Mouse (Mus musculus): ENCODE data around the gene Plcb1. TPM values are rescaled to one million over a fixed set of nuclear protein-coding genes. Genes with fewer than 3 reads are reported as not detected.
A peak's percentile ranks its signal among the peaks of the same experiment; 100 is the strongest.

The Plcb1 gene
- polyA plus RNA-seq, 1 experiment from 2014 or later: 7.9 TPM

- no peak overlapping the region for H3K27ac ChIP-seq (ENCODE audit: low read depth)
- no peak for DNase-seq
- H3K9me3 ChIP-seq (ENCODE audit: low read length): no peaks in the 10 kb centered on the region
- ATAC-seq: no peak
- H3K36me3 ChIP-seq (replicated peaks; ENCODE audit: insufficient read depth, low read length): no peaks in the 10 kb centered on the region
- no peak overlapping the region for H3K4me3 ChIP-seq (ENCODE audit: low read depth, low read length)
- no peaks in the 10 kb centered on the region for H3K27me3 ChIP-seq (ENCODE audit: insufficient read depth, low read length)
- H3K4me2 ChIP-seq (ENCODE audit: low read depth, low read length): no peak overlapping the region
- peaks cover 7% of the 10 kb centered on the region; the same call in 1 of the 2 replicates for H3K4me1 ChIP-seq (ENCODE audit: insufficient read depth)
- 67% methylated on average over 3 of the region's 3 CpGs for WGBS (ENCODE audit: insufficient replicate concordance)
- no peak overlapping the region for H3K9ac ChIP-seq (replicated peaks)
- no peak for TF ChIP-seq EP300 (IDR thresholded peaks at IDR 0.05; ENCODE audit: low read depth)
Observed at GRCm38 (mm10) chr2:134827778-134828487, 42.1 kb downstream of the Plcb1 start.

- Histone ChIP-seq H3K9me3 (ENCODE audit: low read length) (no peaks in the 10 kb centered on the region), H3K4me3 (ENCODE audit: low read depth, low read length) (no peak overlapping the region), H3K27ac (ENCODE audit: low read depth) (no peak overlapping the region), H3K9ac (replicated peaks) (no peak overlapping the region), H3K36me3 (replicated peaks; ENCODE audit: insufficient read depth, low read length) (no peaks in the 10 kb centered on the region), H3K4me1 (ENCODE audit: insufficient read depth) (peaks cover 2% of the 10 kb centered on the region; the same call in 1 of the 2 replicates), H3K4me2 (ENCODE audit: low read depth, low read length) (no peak overlapping the region), H3K27me3 (ENCODE audit: insufficient read depth, low read length) (no peaks in the 10 kb centered on the region)
- TF ChIP-seq CTCF (IDR thresholded peaks at IDR 0.05; ENCODE audit: low read depth) (no peak), EP300 (IDR thresholded peaks at IDR 0.05; ENCODE audit: low read depth) (no peak)
- DNase-seq (no peak), ATAC-seq (no peak)
- 74% methylated on average over 7 of the region's 7 CpGs for WGBS (ENCODE audit: insufficient replicate concordance)
Observed at GRCm38 (mm10) chr2:134831861-134832260, 46.0 kb downstream of the Plcb1 start.

- no peak for DNase-seq
- Histone ChIP-seq H3K9me3 (ENCODE audit: low read length) (no peaks in the 10 kb centered on the region), H3K36me3 (replicated peaks; ENCODE audit: insufficient read depth, low read length) (no peaks in the 10 kb centered on the region), H3K9ac (replicated peaks) (no peak overlapping the region), H3K4me3 (ENCODE audit: low read depth, low read length) (no peak overlapping the region), H3K27me3 (ENCODE audit: insufficient read depth, low read length) (no peaks in the 10 kb centered on the region), H3K27ac (ENCODE audit: low read depth) (no peak overlapping the region), H3K4me1 (ENCODE audit: insufficient read depth) (no peaks in the 10 kb centered on the region), H3K4me2 (ENCODE audit: low read depth, low read length) (no peak overlapping the region)
- WGBS (ENCODE audit: insufficient replicate concordance): 71% methylated on average over 1 of the region's 1 CpGs
- ATAC-seq: no peak
- TF ChIP-seq EP300 (IDR thresholded peaks at IDR 0.05; ENCODE audit: low read depth) (no peak), CTCF (IDR thresholded peaks at IDR 0.05; ENCODE audit: low read depth) (peak; percentile 43)
Observed at GRCm38 (mm10) chr2:134836097-134836496, 50.2 kb downstream of the Plcb1 start.

- H3K9ac ChIP-seq (replicated peaks): no peak overlapping the region
- TF ChIP-seq CTCF (IDR thresholded peaks at IDR 0.05; ENCODE audit: low read depth): no peak
- TF ChIP-seq EP300 (IDR thresholded peaks at IDR 0.05; ENCODE audit: low read depth): no peak
- no peak overlapping the region for H3K4me2 ChIP-seq (ENCODE audit: low read depth, low read length)
- H3K9me3 ChIP-seq (ENCODE audit: low read length): no peaks in the 10 kb centered on the region
- no peak overlapping the region for H3K4me3 ChIP-seq (ENCODE audit: low read depth, low read length)
- H3K36me3 ChIP-seq (replicated peaks; ENCODE audit: insufficient read depth, low read length): no peaks in the 10 kb centered on the region
- H3K27me3 ChIP-seq (ENCODE audit: insufficient read depth, low read length): no peaks in the 10 kb centered on the region
- ATAC-seq: peak; percentile 33; the same call in 1 of the 2 replicates
- H3K27ac ChIP-seq (ENCODE audit: low read depth): no peak overlapping the region
- 66% methylated on average over 1 of the region's 1 CpGs for whole genome bisulfite sequencing (ENCODE audit: insufficient replicate concordance)
- no peak for DNase-seq
- H3K4me1 ChIP-seq (ENCODE audit: insufficient read depth): peaks cover 5% of the 10 kb centered on the region; the same call in 1 of the 2 replicates
Observed at GRCm38 (mm10) chr2:134838185-134838584, 52.3 kb downstream of the Plcb1 start.

GRCm38 (mm10) chr2:134838888-134839287, 53.0 kb downstream of the Plcb1 start:
- DNase-seq (no peak), ATAC-seq (no peak)
- Histone ChIP-seq H3K4me1 (ENCODE audit: insufficient read depth) (peaks cover 6% of the 10 kb centered on the region; the same call in 1 of the 2 replicates), H3K36me3 (replicated peaks; ENCODE audit: insufficient read depth, low read length) (no peaks in the 10 kb centered on the region), H3K4me3 (ENCODE audit: low read depth, low read length) (no peak overlapping the region), H3K9me3 (ENCODE audit: low read length) (no peaks in the 10 kb centered on the region), H3K27ac (ENCODE audit: low read depth) (no peak overlapping the region), H3K27me3 (ENCODE audit: insufficient read depth, low read length) (no peaks in the 10 kb centered on the region), H3K9ac (replicated peaks) (no peak overlapping the region), H3K4me2 (ENCODE audit: low read depth, low read length) (no peak overlapping the region)
- WGBS (ENCODE audit: insufficient replicate concordance): 80% methylated on average over 1 of the region's 1 CpGs
- TF ChIP-seq CTCF (IDR thresholded peaks at IDR 0.05; ENCODE audit: low read depth) (0 out of 2 replicates have a peak, but pooled peaks have one; percentile 15), EP300 (IDR thresholded peaks at IDR 0.05; ENCODE audit: low read depth) (no peak)

- Histone ChIP-seq H3K9me3 (ENCODE audit: low read length) (no peaks in the 10 kb centered on the region), H3K27me3 (ENCODE audit: insufficient read depth, low read length) (no peaks in the 10 kb centered on the region), H3K36me3 (replicated peaks; ENCODE audit: insufficient read depth, low read length) (no peaks in the 10 kb centered on the region), H3K4me2 (ENCODE audit: low read depth, low read length) (no peak overlapping the region), H3K4me3 (ENCODE audit: low read depth, low read length) (no peak overlapping the region), H3K9ac (replicated peaks) (no peak overlapping the region), H3K27ac (ENCODE audit: low read depth) (no peak overlapping the region; the same call in 1 of the 2 replicates), H3K4me1 (ENCODE audit: insufficient read depth) (peaks cover 6% of the 10 kb centered on the region; the same call in 1 of the 2 replicates)
- DNase-seq (no peak), ATAC-seq (no peak)
- TF ChIP-seq EP300 (IDR thresholded peaks at IDR 0.05; ENCODE audit: low read depth): no peak
- no peak for TF ChIP-seq CTCF (IDR thresholded peaks at IDR 0.05; ENCODE audit: low read depth)
- WGBS (ENCODE audit: insufficient replicate concordance): 66% methylated on average over 4 of the region's 4 CpGs
Observed at GRCm38 (mm10) chr2:134842883-134843282, 57.0 kb downstream of the Plcb1 start.
